Mouse (Mus musculus): ENCODE data around the gene Cish. TPM values are rescaled to one million over a fixed set of nuclear protein-coding genes. Genes with fewer than 3 reads are reported as not detected.

Cish gene
- total and polyA plus RNA-seq, 2 experiments from 2014 or later, result 4.0 to 11.2 TPM

DNA sequence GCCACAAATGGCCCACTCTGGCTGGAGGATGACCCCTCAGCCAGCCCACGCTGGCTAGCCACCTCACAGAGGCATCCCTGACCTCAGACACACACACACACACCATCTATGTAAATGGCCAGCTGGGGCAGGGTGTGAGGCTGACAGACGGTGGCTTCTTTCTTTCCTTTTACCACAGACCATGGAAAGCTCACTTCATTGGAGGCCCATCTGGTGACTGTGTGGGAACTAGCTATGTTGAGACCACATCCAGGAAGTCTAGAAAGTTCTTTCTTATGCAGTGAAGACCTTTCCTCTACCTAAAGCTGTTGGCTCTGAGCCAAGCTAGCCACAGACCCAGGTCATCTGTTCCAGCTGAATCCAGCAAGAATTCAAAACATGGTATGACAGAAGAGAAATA lies 37.9 kb downstream of the Cish start:
- no peak overlapping the region for H3K27ac ChIP-seq (ENCODE audit: low read depth, low read length)
- H3K9ac ChIP-seq, result no peak overlapping the region
- 67% methylated on average over 2 of the region's 2 CpGs for WGBS
- H3K36me3 ChIP-seq (ENCODE audit: insufficient read depth), result no peaks in the 10 kb centered on the region
- no peak for ATAC-seq
- H3K9me3 ChIP-seq (ENCODE audit: low read length), result no peaks in the 10 kb centered on the region
- DNase-seq, result no peak
- H3K4me2 ChIP-seq (ENCODE audit: low read depth), result no peak overlapping the region
- H3K4me3 ChIP-seq (ENCODE audit: low read depth, low read length), result no peak overlapping the region
- no peak for TF ChIP-seq CTCF (IDR thresholded peaks at IDR 0.05; ENCODE audit: low read depth)
- H3K4me1 ChIP-seq (ENCODE audit: insufficient read depth), result no peaks in the 10 kb centered on the region; the same call in 1 of the 2 replicates
- no peaks in the 10 kb centered on the region for H3K27me3 ChIP-seq (ENCODE audit: insufficient read depth, low read length)

DNA sequence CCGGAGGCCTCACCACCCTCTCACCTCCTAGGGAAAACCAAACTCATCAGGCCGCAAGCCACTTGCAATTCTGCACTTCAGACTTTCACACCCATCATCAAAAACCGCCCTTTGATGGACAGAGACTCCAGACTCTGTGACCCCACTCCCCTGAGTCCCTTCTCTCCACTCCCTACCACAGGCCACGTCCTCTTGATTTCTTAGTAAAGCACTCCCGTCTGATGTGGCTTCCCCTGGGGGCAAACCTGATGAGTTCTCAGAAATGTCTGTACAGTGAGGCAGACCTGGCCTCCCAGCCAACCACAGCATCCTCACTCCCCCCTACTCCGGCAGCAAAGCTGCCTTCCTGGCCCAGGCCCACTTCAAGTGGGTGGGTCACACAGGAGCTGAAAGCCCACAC lies 38.5 kb downstream of the Cish start:
- no peak for TF ChIP-seq CTCF (IDR thresholded peaks at IDR 0.05; ENCODE audit: low read depth)
- ATAC-seq (no peak), DNase-seq (no peak)
- 83% methylated on average over 6 of the region's 6 CpGs for WGBS
- no peaks in the 10 kb centered on the region for H3K27me3 ChIP-seq (ENCODE audit: insufficient read depth, low read length)
- H3K27ac ChIP-seq (ENCODE audit: low read depth, low read length), result no peak overlapping the region
- no peaks in the 10 kb centered on the region for H3K9me3 ChIP-seq (ENCODE audit: low read length)
- H3K9ac ChIP-seq, result no peak overlapping the region
- no peaks in the 10 kb centered on the region for H3K36me3 ChIP-seq (ENCODE audit: insufficient read depth)
- no peak overlapping the region for H3K4me3 ChIP-seq (ENCODE audit: low read depth, low read length)
- H3K4me1 ChIP-seq (ENCODE audit: insufficient read depth), result no peaks in the 10 kb centered on the region; the same call in 1 of the 2 replicates
- H3K4me2 ChIP-seq (ENCODE audit: low read depth), result no peak overlapping the region

DNA sequence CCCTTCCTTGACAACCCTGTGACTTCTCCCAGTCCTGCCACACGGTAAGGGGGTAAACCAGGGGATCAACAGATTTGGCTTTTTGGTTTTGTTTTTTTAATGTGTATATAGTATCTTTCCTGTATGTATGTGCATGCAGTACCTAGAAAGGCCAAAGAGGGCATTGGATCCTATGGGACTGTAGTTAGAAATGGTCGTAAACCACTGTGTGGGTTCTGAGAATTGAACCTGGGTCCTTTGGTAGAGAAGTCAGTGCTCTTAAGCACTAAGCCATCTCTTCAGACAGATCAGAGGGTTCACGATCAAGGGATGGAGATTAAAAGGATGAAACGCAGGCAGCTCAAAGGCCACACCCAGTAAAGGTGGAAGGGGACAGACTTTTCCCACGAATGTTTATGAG lies 39.2 kb downstream of the Cish start:
- DNase-seq (no peak), ATAC-seq (no peak)
- H3K4me2 ChIP-seq (ENCODE audit: low read depth), result no peak overlapping the region
- H3K4me1 ChIP-seq (ENCODE audit: insufficient read depth), result peaks cover 4% of the 10 kb centered on the region
- no peak overlapping the region for H3K4me3 ChIP-seq (ENCODE audit: low read depth, low read length)
- 93% methylated on average over 5 of the region's 5 CpGs for WGBS
- H3K27ac ChIP-seq (ENCODE audit: low read depth, low read length), result no peak overlapping the region
- no peak overlapping the region for H3K9ac ChIP-seq
- TF ChIP-seq CTCF (IDR thresholded peaks at IDR 0.05; ENCODE audit: low read depth), result peak; percentile 40
- H3K9me3 ChIP-seq (ENCODE audit: low read length), result no peaks in the 10 kb centered on the region
- no peaks in the 10 kb centered on the region for H3K36me3 ChIP-seq (ENCODE audit: insufficient read depth)
- H3K27me3 ChIP-seq (ENCODE audit: insufficient read depth, low read length), result no peaks in the 10 kb centered on the region

DNA sequence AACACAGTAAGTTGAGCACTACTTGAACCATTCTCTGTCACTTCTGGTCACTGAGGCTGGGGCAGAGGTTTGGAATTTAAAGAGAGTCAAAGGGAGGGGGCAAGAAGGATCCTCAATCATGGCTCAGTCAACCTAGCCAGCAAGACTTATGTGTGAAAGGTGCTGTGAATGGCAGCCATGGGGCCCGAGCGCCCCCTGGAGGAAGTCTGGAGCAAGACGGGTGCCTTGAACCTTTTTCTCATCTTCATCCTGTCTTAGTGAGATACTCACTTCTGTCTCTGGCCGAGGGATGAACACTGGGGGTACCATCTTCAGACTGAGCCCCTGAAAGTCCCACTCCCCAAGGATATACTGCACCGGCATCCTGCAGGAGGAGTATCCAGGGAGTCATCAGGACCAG lies 40.1 kb downstream of the Cish start:
- 13% methylated on average over 5 of the region's 5 CpGs for WGBS

DNA sequence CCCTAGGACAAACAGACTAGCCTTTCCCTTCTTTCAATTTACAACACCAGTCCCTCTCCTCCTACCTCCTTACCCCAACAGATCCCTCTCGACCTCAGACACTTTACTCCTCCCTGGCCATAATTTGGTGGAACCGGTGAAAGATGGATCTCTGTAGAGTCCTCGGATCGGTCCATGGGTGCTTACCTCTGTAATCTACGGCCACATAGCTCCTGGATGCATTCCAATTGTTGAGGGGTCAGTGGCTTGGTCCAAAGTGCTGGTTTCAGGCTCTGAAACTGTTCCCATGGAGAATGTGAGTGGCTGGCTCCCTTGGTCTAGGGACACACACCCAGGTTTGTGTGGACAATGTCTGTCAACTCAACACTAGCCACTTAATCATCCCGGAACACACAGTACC lies 40.6 kb downstream of the Cish start:
- no peak overlapping the region for H3K4me2 ChIP-seq (ENCODE audit: low read depth)
- no peaks in the 10 kb centered on the region for H3K27me3 ChIP-seq (ENCODE audit: insufficient read depth, low read length)
- no peaks in the 10 kb centered on the region for H3K9me3 ChIP-seq (ENCODE audit: low read length)
- 89% methylated on average over 6 of the region's 6 CpGs for WGBS
- no peak overlapping the region for H3K27ac ChIP-seq (ENCODE audit: low read depth, low read length)
- no peak overlapping the region for H3K4me3 ChIP-seq (ENCODE audit: low read depth, low read length)
- TF ChIP-seq CTCF (IDR thresholded peaks at IDR 0.05; ENCODE audit: low read depth), result no peak
- no peak overlapping the region for H3K9ac ChIP-seq
- ATAC-seq (no peak), DNase-seq (no peak)
- peaks cover 10% of the 10 kb centered on the region for H3K4me1 ChIP-seq (ENCODE audit: insufficient read depth)
- H3K36me3 ChIP-seq (ENCODE audit: insufficient read depth), result no peaks in the 10 kb centered on the region

More for the DNA sequence above, 40.1 kb downstream of the Cish start:
- no peak overlapping the region for H3K9ac ChIP-seq
- DNase-seq (peak; percentile 50), ATAC-seq (no peak)
- no peak overlapping the region for H3K27ac ChIP-seq (ENCODE audit: low read depth, low read length)
- peaks cover 7% of the 10 kb centered on the region for H3K4me1 ChIP-seq (ENCODE audit: insufficient read depth)
- no peak overlapping the region for H3K4me3 ChIP-seq (ENCODE audit: low read depth, low read length)
- no peaks in the 10 kb centered on the region for H3K27me3 ChIP-seq (ENCODE audit: insufficient read depth, low read length)
- H3K4me2 ChIP-seq (ENCODE audit: low read depth), result no peak overlapping the region
- no peaks in the 10 kb centered on the region for H3K9me3 ChIP-seq (ENCODE audit: low read length)
- no peaks in the 10 kb centered on the region for H3K36me3 ChIP-seq (ENCODE audit: insufficient read depth)
- TF ChIP-seq CTCF (IDR thresholded peaks at IDR 0.05; ENCODE audit: low read depth), result peak; percentile 83

DNA sequence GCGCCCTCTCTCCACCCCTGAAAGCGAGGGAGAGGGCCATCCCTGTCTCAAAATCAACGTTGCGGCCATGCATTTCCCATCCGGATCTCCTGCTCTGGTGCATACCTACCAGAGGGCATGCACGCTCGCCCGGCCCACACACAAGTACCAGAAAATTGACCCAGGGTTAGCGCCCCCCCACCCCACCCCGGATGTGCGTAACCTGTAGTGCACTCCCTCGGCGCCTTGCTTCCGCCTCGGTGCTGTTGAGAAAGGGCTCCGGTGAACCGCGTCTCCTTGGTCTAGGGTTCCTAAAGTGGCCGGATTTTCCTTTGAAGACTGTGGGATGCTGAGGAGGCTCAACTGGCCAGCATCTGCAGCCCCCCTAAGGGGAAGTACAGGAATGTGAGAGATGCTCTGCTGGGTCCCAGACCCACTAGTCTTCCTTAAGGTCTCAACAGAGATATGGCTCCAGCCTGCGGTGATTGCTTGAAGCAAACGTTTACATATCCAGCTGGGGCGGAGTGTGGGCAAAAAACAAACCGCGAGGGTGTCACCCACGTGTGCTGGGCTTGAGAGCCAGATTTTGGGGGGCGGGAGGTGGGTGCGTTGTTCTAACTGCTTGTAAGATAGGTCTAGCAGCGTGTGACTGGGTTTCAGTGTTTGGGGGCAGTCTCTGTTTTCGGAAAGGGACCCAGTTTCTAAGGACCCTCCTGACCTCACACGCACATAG lies 42.5 kb downstream of the Cish start, which contains the start of gene Hemk1:
Gene Hemk1, minus strand, starts transcription at position 179 of the 712 bp plus-strand sequence.
- no peak; the same call in 1 of the 2 replicates for TF ChIP-seq CTCF (IDR thresholded peaks at IDR 0.05; ENCODE audit: low read depth)
- no peaks in the 10 kb centered on the region for H3K36me3 ChIP-seq (ENCODE audit: insufficient read depth)
- peaks cover 10% of the 10 kb centered on the region for H3K4me1 ChIP-seq (ENCODE audit: insufficient read depth)
- peak within 1 kb of the TSS; percentile 79 for H3K9ac ChIP-seq
- H3K9me3 ChIP-seq (ENCODE audit: low read length), result no peaks in the 10 kb centered on the region
- DNase-seq (peak; percentile 93), ATAC-seq (peak; percentile 89)
- peak within 1 kb of the TSS; percentile 94 for H3K4me2 ChIP-seq (ENCODE audit: low read depth)
- H3K27ac ChIP-seq (ENCODE audit: low read depth, low read length), result peak within 1 kb of the TSS; percentile 73
- peak within 1 kb of the TSS; percentile 67 for H3K4me3 ChIP-seq (ENCODE audit: low read depth, low read length)
- whole genome bisulfite sequencing, result 3% methylated on average over 30 of the region's 30 CpGs
- no peaks in the 10 kb centered on the region for H3K27me3 ChIP-seq (ENCODE audit: insufficient read depth, low read length)

DNA sequence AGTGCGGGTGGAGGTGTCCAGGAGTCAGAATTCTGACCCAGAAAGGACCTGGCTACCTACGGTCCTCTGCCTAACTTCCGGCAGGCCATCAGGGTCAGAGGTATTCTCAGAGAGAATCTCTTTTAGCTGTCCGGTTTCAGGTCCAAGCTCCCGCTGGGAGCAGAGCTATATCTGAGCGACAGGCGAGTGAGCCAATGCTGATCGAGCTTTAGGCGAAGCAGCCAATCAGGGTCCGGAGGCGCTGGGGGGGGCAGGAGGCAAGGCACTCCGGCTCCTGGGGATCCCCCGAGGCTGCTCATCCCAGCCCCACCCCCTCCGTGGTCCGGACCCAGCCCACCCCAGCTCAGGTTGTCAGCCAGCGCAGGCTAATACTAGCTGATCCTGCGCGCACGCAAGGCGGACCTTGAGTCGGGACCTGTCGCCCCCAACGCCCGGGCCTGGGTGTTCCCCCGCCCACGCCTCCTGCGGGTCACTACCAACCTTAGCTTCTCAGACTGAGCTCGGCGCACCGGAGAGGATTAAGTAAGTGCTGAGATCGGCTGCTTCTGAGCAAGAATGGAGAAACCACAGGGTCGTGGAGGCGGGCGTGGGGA lies 44.5 kb downstream of the Cish start, which contains the start of gene 6430571L13Rik:
Gene 6430571L13Rik, plus strand, starts transcription at position 336 of the 593 bp plus-strand sequence.
- H3K27me3 ChIP-seq (ENCODE audit: insufficient read depth, low read length), result no peaks in the 10 kb centered on the region
- no peaks in the 10 kb centered on the region for H3K9me3 ChIP-seq (ENCODE audit: low read length)
- TF ChIP-seq CTCF (IDR thresholded peaks at IDR 0.05; ENCODE audit: low read depth), result peak; percentile 21; the same call in 1 of the 2 replicates
- H3K4me1 ChIP-seq (ENCODE audit: insufficient read depth), result peaks cover 10% of the 10 kb centered on the region
- H3K27ac ChIP-seq (ENCODE audit: low read depth, low read length), result 0 out of 2 replicates have a peak within 1 kb of the TSS, but pooled peaks have one; percentile 45
- under 1% methylated on average over 34 of the region's 34 CpGs for WGBS
- H3K4me2 ChIP-seq (ENCODE audit: low read depth), result peak within 1 kb of the TSS; percentile 86
- H3K9ac ChIP-seq, result peak within 1 kb of the TSS; percentile 81
- peak within 1 kb of the TSS; percentile 79 for H3K4me3 ChIP-seq (ENCODE audit: low read depth, low read length)
- DNase-seq, result peak; percentile 97
- no peaks in the 10 kb centered on the region for H3K36me3 ChIP-seq (ENCODE audit: insufficient read depth)
- peak; percentile 95 for ATAC-seq
